Mouse (Mus musculus): ENCODE results near the gene Myo19.
"Not testable (repeated sequence)": the region's sequence is repeated elsewhere in the genome, so short reads cannot be mapped to it uniquely, and the experiment has no call there.

Myo19 gene

GRCm38 (mm10) chr11:84879772-84880464, at the start of gene Myo19, which contains the start of gene Pigw:
Gene Myo19 (plus strand): TSS chr11:84880148.
Gene Pigw (minus strand): TSS chr11:84880285.
- DNase-seq (ENCODE audit: low spot score): peak; percentile 80

- DNase-seq (ENCODE audit: low spot score): no peak
Observed at GRCm38 (mm10) chr11:84839330-84839729, 40.6 kb upstream of the Myo19 start.

DNA sequence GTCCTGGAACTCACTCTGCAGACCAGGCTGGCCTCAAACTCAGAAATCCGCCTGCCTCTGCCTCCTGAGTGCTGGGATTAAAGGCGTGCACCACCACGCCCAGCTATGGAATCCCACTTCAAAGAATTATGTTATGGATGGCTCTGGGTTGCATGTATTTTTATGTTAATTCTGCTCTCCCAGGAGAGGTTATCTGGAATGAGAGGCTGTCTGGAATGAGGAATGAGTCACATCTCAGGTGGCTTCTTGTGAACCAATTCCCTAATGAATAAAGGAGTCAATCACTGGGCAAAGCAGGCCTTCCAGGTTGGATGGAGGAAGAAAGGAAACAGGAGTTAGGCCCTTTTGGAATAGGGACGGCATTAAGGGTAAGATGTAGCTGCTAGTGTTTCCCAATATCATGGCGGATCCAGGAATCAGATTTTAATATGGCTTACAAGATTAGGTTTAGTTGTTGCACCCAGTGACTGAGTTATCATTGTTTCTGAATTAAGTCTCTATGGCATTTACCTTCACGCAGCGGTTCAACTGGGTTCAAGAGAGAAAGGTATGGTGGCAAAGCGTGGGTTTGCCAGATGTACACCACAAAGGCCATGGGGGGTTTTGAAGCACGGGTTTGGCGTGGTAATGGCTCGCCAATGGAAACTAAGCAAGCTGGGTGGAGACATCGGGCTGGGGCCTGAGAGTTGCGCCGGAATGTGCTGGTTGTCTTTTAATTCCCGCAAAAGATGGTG, 33.0 kb upstream of the Myo19 start:
- no peak for DNase-seq (ENCODE audit: low spot score)

- DNase-seq (ENCODE audit: low spot score): no peak
Observed at GRCm38 (mm10) chr11:84847475-84848090, 32.4 kb upstream of the Myo19 start.

GRCm38 (mm10) chr11:84855285-84855684, 24.7 kb upstream of the Myo19 start:
- no peak for DNase-seq (ENCODE audit: low spot score)

DNA sequence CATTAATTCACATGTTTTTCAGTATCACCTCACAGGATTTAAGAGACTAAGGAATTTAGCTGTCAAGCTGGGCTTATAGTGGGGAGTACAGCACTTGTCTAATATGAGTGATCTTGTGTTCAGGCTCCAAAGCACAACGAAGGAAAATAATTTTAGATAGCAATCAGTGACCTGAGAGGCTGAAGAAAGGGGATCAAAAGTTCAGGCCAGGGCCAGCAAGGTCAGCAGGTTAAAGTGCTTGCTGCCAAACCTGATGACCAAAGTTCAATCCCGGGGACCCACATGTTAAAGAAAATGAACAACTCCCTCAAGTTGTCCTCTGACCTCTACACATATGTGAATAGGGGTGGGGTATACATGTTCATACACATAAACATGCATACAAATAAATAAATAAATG, 14.7 kb upstream of the Myo19 start:
- peak; percentile 75 for DNase-seq (ENCODE audit: low spot score)

DNA sequence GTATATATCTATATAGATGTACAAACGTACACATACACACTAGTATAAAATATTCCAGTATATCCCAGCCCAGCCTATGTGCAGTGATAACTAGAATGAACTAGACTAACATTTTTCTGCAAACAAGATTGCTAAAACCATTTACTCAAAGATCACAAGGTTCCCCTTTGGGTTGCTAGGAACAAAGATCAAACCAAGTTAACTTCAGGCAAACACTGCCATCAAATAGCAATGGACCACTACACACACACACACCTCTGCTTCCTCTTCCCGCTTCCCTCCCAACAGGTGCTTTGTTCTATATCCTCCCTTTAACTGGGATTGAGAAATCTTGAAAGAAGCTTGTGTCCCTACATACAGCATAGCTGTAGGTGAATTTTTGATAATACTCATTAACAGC, 12.4 kb upstream of the Myo19 start:
- DNase-seq (ENCODE audit: low spot score): peak; percentile 60

GRCm38 (mm10) chr11:84868786-84869259, 11.1 kb upstream of the Myo19 start:
- no peak for DNase-seq (ENCODE audit: low spot score)

DNA sequence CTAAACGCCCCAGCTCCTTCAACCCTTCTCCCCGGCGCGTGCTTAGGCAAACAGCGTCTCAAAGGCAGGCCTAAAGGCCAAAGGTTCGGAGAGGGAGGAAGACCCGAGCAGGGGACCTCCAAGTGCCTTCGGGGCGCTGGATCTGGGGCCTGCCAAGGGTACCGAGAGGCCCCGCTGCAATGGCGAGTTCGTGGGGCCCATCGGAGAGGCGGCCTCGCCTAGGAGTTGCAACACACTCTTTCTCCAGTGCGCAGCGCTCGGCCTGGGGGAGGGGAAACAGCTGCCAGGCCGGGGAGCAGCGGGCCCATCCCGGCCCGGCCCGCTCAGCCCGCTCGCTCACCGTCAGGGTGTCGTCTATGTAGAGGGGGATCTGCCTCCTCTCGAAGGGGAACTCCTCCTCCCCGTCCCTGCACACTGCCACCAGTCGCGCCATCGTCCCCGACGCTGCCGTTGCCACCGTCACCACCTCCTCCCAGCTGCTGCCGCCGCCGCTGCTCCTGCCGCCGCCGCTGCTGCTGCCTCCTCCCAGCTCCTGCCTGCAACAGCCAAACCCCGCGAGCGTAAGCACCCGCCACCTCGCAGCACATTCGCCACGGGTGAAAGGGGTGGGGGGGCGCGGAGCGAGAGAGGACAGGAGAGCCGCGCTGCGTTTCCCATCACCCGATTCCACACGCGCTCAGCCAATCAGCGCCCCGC, 10.3 kb upstream of the Myo19 start:
- peak; percentile 97 for DNase-seq (ENCODE audit: low spot score)

GRCm38 (mm10) chr11:84870337-84871043, 9.5 kb upstream of the Myo19 start, which contains the start of gene Ggnbp2:
Gene Ggnbp2 (minus strand): TSS chr11:84870817.
- DNase-seq (ENCODE audit: low spot score): peak; percentile 95

DNA sequence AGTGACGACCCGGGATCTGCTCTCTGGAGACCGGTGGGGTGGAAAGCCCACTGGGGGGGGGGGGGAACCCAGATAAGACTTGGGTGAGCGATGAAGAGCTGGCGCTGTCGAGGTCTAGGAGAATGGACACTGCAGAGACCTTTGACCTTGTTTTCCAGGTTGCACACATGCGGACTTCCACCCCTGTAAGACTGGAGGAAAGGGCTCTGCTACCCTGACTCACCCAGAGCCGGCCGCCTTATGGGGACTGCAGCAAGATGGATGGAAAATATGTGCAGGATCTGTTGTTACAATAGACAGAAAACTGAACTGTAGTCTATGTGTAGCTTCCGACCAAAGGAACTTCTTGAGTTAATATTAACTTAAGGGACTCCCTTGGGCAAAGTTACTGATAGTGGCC, 8.9 kb upstream of the Myo19 start:
- peak; percentile 89 for DNase-seq (ENCODE audit: low spot score)

DNA sequence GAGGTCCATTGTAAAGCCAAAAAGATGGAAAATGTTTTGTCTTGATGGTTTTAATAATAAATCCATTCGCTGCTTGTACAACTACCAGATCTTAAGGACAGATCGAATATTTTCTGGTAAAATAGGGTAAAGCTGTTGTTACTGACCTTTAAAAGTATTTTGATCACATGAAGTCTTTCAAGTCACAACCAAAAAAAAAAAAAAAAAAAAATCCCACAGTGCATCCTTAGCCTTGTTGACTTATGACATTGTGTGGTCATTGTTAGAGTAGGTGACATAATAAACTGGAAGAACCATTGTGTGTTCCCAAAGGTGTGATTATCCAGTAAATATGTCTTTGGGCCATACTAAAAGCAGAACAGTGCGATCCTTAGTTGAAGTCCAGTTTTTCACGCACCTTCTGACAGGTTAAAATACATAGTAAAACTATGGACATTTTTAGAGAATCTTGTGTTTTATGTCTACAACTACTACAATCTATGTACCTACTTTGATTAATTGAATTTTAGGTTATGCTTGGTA, 8.3 kb upstream of the Myo19 start:
- no peak for DNase-seq (ENCODE audit: low spot score)

- no peak for DNase-seq (ENCODE audit: low spot score)
Observed at GRCm38 (mm10) chr11:84873042-84873833, 6.7 kb upstream of the Myo19 start.

DNA sequence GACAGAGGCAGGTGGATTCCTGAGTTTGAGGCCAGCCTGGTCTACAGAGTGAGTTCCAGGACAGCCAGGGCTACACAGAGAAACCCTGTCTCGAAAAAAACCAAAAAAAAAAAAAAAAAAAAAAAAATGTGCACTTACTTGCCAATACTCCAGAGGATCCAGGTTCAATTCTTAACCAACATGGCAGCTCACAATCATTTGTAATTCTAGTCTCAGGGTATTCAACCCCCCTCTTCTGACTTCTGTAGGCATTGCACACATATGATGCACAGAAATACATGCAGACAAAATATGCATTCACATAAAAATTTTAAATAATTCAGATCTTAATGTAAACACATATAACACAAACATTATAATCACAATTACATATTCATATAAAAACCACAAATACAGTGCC, 3.9 kb upstream of the Myo19 start:
- DNase-seq (ENCODE audit: low spot score): not testable (repeated sequence)

DNA sequence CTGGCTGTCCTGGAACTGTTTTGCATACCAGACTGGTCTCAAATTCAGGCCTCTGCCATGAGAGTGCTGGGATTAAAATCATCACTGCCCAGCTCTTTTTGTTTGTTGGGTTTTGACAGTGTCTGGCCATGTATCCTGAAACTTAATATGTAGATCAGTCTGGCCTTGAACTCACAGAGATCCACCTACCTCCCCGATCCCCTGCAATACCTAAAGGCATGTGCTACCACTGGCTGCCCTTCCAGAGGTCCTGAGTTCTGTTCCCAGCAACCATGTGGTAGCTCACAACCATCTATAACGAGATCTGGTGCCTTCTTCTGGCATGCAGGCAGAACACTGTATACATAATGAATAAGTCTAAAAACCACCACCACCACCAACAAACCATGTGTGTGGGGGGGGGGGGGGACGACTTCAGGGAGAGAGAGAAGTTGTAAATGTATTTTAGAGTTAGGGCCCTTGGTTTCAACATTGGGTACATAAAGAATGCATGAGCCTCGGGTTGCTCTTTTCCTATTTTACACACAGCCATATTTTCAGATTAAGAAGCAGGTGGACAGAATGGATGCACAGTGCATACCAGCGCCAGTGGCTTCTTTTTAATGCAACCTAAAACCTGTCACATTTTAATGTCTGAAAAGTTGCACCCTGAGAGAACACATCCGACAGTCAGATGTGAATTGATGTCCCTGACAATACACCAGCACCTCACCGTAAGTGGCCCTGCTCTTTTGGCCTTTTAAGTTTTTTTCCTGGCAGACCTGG, 759 bp upstream of the Myo19 start:
- no peak for DNase-seq (ENCODE audit: low spot score)

GRCm38 (mm10) chr11:84880465-84880961, 565 bp downstream of the Myo19 start:
- no peak for DNase-seq (ENCODE audit: low spot score)

DNA sequence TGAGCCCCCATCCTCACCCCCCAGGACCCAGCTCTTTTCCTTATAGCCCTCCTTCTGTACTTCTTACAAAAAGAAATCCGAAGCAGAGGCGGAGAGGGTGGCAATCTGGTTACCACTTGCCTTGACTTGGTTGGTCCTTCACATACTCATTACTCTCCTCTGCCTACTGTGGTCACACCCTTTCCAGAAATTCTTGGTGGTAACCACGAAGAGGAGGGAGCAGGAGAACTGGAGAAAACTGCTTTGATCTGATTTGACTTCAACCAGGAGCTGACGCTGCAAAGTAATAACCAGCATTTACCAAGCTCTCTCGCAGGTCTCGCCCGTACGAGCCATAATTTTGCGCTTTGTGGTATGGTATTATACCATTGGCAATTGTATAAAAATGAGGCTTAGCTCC, 1.0 kb downstream of the Myo19 start:
- no peak for DNase-seq (ENCODE audit: low spot score)

GRCm38 (mm10) chr11:84882346-84882745, 2.4 kb downstream of the Myo19 start:
- DNase-seq (ENCODE audit: low spot score): no peak

DNA sequence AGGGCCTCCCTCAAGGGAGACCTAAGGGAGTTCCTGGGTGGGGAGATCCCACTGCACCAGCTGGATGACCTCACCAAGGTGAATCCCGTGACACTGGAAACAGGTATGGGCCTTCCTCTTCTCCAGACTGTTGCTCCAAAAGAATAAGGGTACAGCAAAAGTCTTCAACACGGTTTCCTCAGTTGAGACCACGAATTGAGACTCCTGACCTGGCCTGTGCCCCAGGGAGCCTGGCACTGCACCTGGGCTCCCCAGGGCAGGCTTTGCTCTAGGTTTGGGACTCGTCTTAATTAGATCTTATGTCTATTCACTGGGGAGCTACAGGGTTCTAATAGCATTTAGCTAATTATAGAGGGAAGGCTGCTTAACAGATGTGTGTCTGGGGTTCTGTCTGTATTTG, 5.3 kb downstream of the Myo19 start:
- DNase-seq (ENCODE audit: low spot score): no peak

- no peak for DNase-seq (ENCODE audit: low spot score)
Observed at GRCm38 (mm10) chr11:84886236-84886635, 6.3 kb downstream of the Myo19 start.
